Mouse (Mus musculus) stomach, postnatal 0 days (tissue): ENCODE results near the gene Mcl1. TPM values are rescaled to one million over a fixed set of nuclear protein-coding genes. Genes with fewer than 3 reads are reported as not detected.
A peak's percentile ranks its signal among the peaks of the same experiment; 100 is the strongest.

Experiments
- ATAC-seq: fragments of 200-750 bp; cut with Nextera tagmentation; 2 replicates; pipeline ENCODE4 v1.8.0; 2017; ENCODE audit not compliant: low FRiP score, low TSS enrichment
- DNase-seq: peaks from one replicate; pipeline ENCODE4 v3.0.0-alpha.2; 2016; ENCODE audit warnings: low spot score
- H3K27ac ChIP-seq: fragments of 300-500 bp; sonication (generic); replicated peaks from 2 replicates; pipeline ENCODE4 v1.5.1; 2014; ENCODE audit warnings: mild to moderate bottlenecking, control low read depth
- H3K27me3 ChIP-seq: fragments of 300-500 bp; sonication (generic); 2 replicates; pipeline ENCODE4 v1.6.1; 2014; ENCODE audit warnings: low read length; ENCODE audit not compliant: control insufficient read depth, insufficient read depth
- H3K36me3 ChIP-seq: fragments of 300-500 bp; sonication (generic); 2 replicates; pipeline ENCODE4 v1.6.1; 2014; ENCODE audit warnings: low read length, mixed read lengths; ENCODE audit not compliant: control insufficient read depth, insufficient read depth
- H3K4me1 ChIP-seq: fragments of 300-500 bp; sonication (generic); replicated peaks from 2 replicates; pipeline ENCODE4 v1.6.1; 2014; ENCODE audit warnings: antibody characterized with exemption; ENCODE audit not compliant: control insufficient read depth, insufficient read depth
- H3K4me2 ChIP-seq: fragments of 300-500 bp; sonication (generic); replicated peaks from 2 replicates; pipeline ENCODE4 v1.6.1; 2014; ENCODE audit warnings: low read depth, mild to moderate bottlenecking, control low read depth, moderate library complexity
- H3K4me3 ChIP-seq: fragments of 300-500 bp; sonication (generic); 2 replicates; pipeline ENCODE4 v1.5.1; 2014; ENCODE audit warnings: low read depth, low read length, control low read depth
- H3K9ac ChIP-seq: fragments of 300-500 bp; sonication (generic); 2 replicates; pipeline ENCODE4 v1.6.1; 2014; ENCODE audit warnings: mild to moderate bottlenecking, low read length, control low read depth, mixed read lengths
- H3K9me3 ChIP-seq: fragments of 300-500 bp; sonication (generic); 2 replicates; pipeline ENCODE4 v1.6.1; 2016; ENCODE audit warnings: low read length; ENCODE audit not compliant: control insufficient read depth
- CTCF ChIP-seq: IDR thresholded peaks from 2 replicates; pipeline ENCODE4 v1.5.1; 2016; ENCODE audit warnings: antibody characterized with exemption, low read depth, mild to moderate bottlenecking, moderate library complexity
- EP300 ChIP-seq: optimal IDR thresholded peaks from 2 replicates; pipeline ENCODE3; 2016; ENCODE audit warnings: antibody characterized with exemption
- WGBS: fragments of 180-500 bp; shearing (Covaris S2); extraction: QIAGEN DNeasy Blood & Tissue Kit; methylation state at CpG from one replicate; pipeline ENCODE4 v1.1.7; 2014; 5-methylcytosine and 5-hydroxymethylcytosine counted together
- polyA plus RNA-seq: library from polyadenylated mRNA; unstranded; fragments of >200 nt; fragmentation: Nextera tagmentation; extraction: Ambion mirVana; gene quantifications from 2 replicates; pipeline ENCODE4 v1.2.1, GENCODE M21; 2015

The Mcl1 gene
- polyA plus RNA-seq, 1 experiment from 2014 or later: 59.2 TPM

- Histone ChIP-seq H3K9me3 (no peaks in the 10 kb centered on the region), H3K9ac (no peak overlapping the region), H3K4me3 (no peak overlapping the region), H3K4me2 (no peak overlapping the region), H3K27me3 (no peaks in the 10 kb centered on the region), H3K27ac (no peak overlapping the region), H3K36me3 (no peaks in the 10 kb centered on the region), H3K4me1 (0 out of 2 replicates have a peak, but pooled peaks cover 4% of the 10 kb centered on the region)
- ATAC-seq (no peak), DNase-seq (no peak)
- TF ChIP-seq CTCF (no peak), EP300 (no peak)
- 88% methylated on average over 4 of the region's 4 CpGs for WGBS
Observed at GRCm38 (mm10) chr3:95706273-95706672, 47.7 kb downstream of the Mcl1 start.

GRCm38 (mm10) chr3:95707497-95707896 is 48.9 kb downstream of the Mcl1 start:
- ATAC-seq: no peak
- no peaks in the 10 kb centered on the region for H3K9me3 ChIP-seq
- H3K27me3 ChIP-seq: no peaks in the 10 kb centered on the region
- TF ChIP-seq CTCF: no peak
- TF ChIP-seq EP300: no peak
- H3K4me1 ChIP-seq: no peaks in the 10 kb centered on the region
- DNase-seq: no peak
- H3K9ac ChIP-seq: no peak overlapping the region
- H3K4me3 ChIP-seq: no peak overlapping the region
- no peak overlapping the region for H3K27ac ChIP-seq
- no peaks in the 10 kb centered on the region for H3K36me3 ChIP-seq
- WGBS: 79% methylated on average over 7 of the region's 7 CpGs
- no peak overlapping the region for H3K4me2 ChIP-seq

- Histone ChIP-seq H3K9ac (no peak overlapping the region), H3K4me3 (no peak overlapping the region), H3K4me2 (no peak overlapping the region), H3K27me3 (no peaks in the 10 kb centered on the region), H3K36me3 (no peaks in the 10 kb centered on the region), H3K27ac (no peak overlapping the region), H3K4me1 (no peaks in the 10 kb centered on the region), H3K9me3 (no peaks in the 10 kb centered on the region)
- DNase-seq (no peak), ATAC-seq (no peak)
- 74% methylated on average over 4 of the region's 4 CpGs for WGBS
- no peak for TF ChIP-seq CTCF
- TF ChIP-seq EP300: no peak
Observed at GRCm38 (mm10) chr3:95709044-95709443, 50.5 kb downstream of the Mcl1 start.

- no peaks in the 10 kb centered on the region for H3K9me3 ChIP-seq
- DNase-seq: no peak
- H3K4me1 ChIP-seq: no peaks in the 10 kb centered on the region
- 0 out of 2 replicates have a peak, but pooled peaks have one; percentile 9 for ATAC-seq
- H3K4me2 ChIP-seq: no peak overlapping the region
- H3K27me3 ChIP-seq: no peaks in the 10 kb centered on the region
- no peak overlapping the region for H3K4me3 ChIP-seq
- H3K9ac ChIP-seq: no peak overlapping the region
- H3K27ac ChIP-seq: no peak overlapping the region
- no peaks in the 10 kb centered on the region for H3K36me3 ChIP-seq
- TF ChIP-seq CTCF (no peak), EP300 (no peak)
Observed at GRCm38 (mm10) chr3:95709967-95710366, 51.4 kb downstream of the Mcl1 start.

Other genes starting within 250 kb of the Mcl1 start
- gene Arnt, start 224.4 kb upstream of the Mcl1 start, polyA plus RNA-seq: 14.2 and 15.3 TPM in 2 replicates
- 16.3 and 18.7 TPM in 2 replicates for gene Ctsk, start 159.5 kb upstream of the Mcl1 start, polyA plus RNA-seq
- 31.8 and 35.6 TPM in 2 replicates for gene Ctss, start 132.0 kb upstream of the Mcl1 start, polyA plus RNA-seq
- gene Hormad1, start 99.1 kb upstream of the Mcl1 start, polyA plus RNA-seq: not detected in 2 replicates
- gene Golph3l, start 69.9 kb upstream of the Mcl1 start, polyA plus RNA-seq: 24.1 and 25.6 TPM in 2 replicates
- gene Ensa, start 33.8 kb upstream of the Mcl1 start, polyA plus RNA-seq: 42.3 and 44.2 TPM in 2 replicates
- gene Adamtsl4, start 29.1 kb downstream of the Mcl1 start, polyA plus RNA-seq: 9.4 and 10.4 TPM in 2 replicates
- 254 and 328 TPM in 2 replicates for gene Ecm1, start 80.8 kb downstream of the Mcl1 start, polyA plus RNA-seq
- gene Tars2, start 101.4 kb downstream of the Mcl1 start, polyA plus RNA-seq: 22.4 and 24.4 TPM in 2 replicates
- gene Rprd2, start 160.1 kb downstream of the Mcl1 start, polyA plus RNA-seq: 11.1 and 12.0 TPM in 2 replicates
- gene Prpf3, start 197.1 kb downstream of the Mcl1 start, polyA plus RNA-seq: 12.9 and 13.8 TPM in 2 replicates
- 283 and 301 TPM in 2 replicates for gene Mrps21, start 212.7 kb downstream of the Mcl1 start, polyA plus RNA-seq
- gene Ciart, start 223.5 kb downstream of the Mcl1 start, polyA plus RNA-seq: 2.3 and 3.2 TPM in 2 replicates
- gene BC028528, start 233.2 kb downstream of the Mcl1 start, polyA plus RNA-seq: 14.2 and 14.8 TPM in 2 replicates
- gene Aph1a, start 235.2 kb downstream of the Mcl1 start, polyA plus RNA-seq: 33.4 and 37.6 TPM in 2 replicates
- 0.68 and 1.1 TPM in 2 replicates for gene Car14, start 245.9 kb downstream of the Mcl1 start, polyA plus RNA-seq